Mouse (Mus musculus): ENCODE measurements around the gene Eps8l1.

The Eps8l1 gene

DNA sequence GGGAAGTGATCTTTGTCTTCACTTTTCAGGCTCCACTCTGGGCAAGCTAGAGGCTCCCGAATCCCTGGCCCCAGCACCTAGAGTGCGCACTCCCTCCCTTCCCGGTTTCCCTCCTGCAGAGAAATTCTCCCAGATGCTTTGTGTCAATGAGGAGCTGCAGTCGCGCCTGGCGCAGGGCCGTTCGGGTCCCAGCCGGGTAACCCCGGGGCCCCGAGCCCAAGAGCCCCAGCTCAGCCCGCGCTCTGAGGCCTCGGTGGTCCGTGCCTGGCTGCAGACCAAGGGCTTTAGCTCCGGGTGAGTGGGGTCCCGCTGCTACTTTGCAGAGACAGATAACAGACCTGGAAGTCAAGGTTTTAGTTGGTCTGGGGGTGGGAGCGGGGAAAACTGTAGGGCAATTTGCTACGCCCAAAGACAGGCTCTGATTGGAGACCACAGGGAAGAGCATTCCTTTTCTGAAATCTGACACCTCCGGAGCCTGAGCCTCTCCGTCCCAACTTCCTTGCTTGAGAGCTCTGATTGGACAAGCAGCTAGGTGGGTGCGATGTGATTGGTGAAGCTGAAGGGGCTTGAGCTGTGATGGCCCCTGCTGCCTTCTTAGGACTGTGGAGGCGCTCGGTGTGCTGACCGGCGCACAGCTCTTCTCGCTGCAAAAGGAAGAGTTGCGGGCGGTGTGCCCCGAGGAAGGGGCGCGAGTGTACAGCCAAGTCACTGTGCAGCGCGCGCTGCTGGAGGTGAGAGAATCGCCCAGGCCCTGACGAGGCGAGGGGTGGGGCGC is 17.7 kb downstream of the Eps8l1 start:
- peak; percentile 79 for DNase-seq (ENCODE audit: low read depth, low spot score)

GRCm38 (mm10) chr7:4478796-4479291 is 18.4 kb downstream of the Eps8l1 start:
- DNase-seq (ENCODE audit: low read depth, low spot score): no peak

- DNase-seq (ENCODE audit: low read depth, low spot score): no peak
These were observed 19.2 kb downstream of the Eps8l1 start for GRCm38 (mm10) chr7:4479674-4480073.

DNA sequence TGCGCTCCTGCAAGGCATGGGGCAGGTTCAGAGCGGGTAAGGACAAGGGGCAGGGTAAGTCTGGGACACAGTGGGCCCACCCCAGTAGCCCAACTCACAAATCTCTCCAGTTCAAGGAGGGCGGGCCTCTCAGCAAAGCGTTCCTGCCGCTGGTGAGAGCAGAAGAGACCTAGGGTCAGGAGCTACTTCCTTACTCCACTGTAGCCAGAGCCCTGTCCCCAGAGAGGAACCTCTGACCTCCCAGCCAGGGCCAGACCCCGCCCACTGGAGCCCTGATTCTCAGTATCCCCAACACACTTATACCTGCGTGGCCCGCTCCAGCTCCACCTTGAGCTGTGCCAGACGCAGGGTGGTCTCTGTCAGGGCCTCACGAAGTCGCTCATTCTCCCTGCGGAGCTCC is 21.8 kb downstream of the Eps8l1 start:
- DNase-seq (ENCODE audit: low read depth, low spot score): no peak

- DNase-seq (ENCODE audit: low read depth, low spot score): no peak
These were observed 30.8 kb downstream of the Eps8l1 start for GRCm38 (mm10) chr7:4491308-4491707.

DNA sequence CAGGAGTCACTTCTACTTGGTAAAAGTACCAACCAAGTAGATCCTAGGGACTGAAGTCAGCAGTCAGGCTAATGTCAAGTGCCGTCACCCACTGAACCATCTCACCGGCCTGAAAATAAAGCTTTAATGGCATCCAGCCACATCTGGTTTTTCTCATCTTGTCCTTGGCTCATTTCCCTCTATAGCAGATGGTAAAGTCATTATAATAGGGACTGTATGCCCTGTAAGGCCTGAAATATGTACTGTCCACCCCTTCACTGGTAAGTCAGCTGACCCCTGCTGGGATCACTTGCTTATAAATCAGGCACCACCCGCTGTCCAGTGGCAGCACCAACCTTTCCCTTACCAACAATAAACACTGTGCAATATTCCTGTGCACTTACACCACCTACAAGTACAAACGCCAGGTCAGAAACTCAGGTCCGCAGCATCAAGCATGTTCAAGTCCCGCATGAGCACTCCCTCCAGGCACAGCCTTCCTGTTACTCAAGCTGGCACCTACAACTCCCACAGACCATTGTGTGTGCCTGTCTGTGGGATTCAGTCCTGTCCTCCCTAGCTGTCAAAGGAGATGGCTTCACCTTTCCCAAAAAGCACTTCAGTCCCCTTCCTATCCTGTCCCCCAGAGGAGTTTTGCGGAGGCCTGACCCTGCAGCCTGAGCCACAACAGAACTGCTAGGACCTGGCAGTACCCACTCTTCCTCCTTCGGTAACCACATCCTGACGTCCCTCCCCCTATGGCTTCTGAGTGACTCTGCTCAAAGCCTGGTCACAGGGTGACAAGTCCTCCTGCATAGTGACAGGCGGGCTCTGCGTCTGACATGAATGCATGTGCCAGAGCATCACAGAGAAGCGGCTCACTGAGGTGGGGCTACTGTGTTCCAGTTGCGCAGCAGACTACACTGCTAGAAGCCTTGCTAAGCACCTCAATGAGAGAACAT is 32.1 kb downstream of the Eps8l1 start:
- DNase-seq (ENCODE audit: low read depth, low spot score): no peak

GRCm38 (mm10) chr7:4493991-4494390 is 33.5 kb downstream of the Eps8l1 start:
- no peak for DNase-seq (ENCODE audit: low read depth, low spot score)

GRCm38 (mm10) chr7:4496468-4496867 is 36.0 kb downstream of the Eps8l1 start:
- no peak for DNase-seq (ENCODE audit: low read depth, low spot score)

- DNase-seq (ENCODE audit: low read depth, low spot score): no peak
These were observed 36.9 kb downstream of the Eps8l1 start for GRCm38 (mm10) chr7:4497271-4497903.

GRCm38 (mm10) chr7:4498251-4498650 is 37.8 kb downstream of the Eps8l1 start:
- no peak for DNase-seq (ENCODE audit: low read depth, low spot score)

GRCm38 (mm10) chr7:4499034-4499433 is 38.6 kb downstream of the Eps8l1 start:
- DNase-seq (ENCODE audit: low read depth, low spot score): no peak

- DNase-seq (ENCODE audit: low read depth, low spot score): no peak
These were observed 40.5 kb downstream of the Eps8l1 start for GRCm38 (mm10) chr7:4500892-4501471.

- DNase-seq (ENCODE audit: low read depth, low spot score): peak; percentile 73
These were observed 41.3 kb downstream of the Eps8l1 start, which contains the start of gene Ppp1r12c for GRCm38 (mm10) chr7:4501558-4502397. Gene Ppp1r12c, minus strand, starts transcription at chr7:4501680.

DNA sequence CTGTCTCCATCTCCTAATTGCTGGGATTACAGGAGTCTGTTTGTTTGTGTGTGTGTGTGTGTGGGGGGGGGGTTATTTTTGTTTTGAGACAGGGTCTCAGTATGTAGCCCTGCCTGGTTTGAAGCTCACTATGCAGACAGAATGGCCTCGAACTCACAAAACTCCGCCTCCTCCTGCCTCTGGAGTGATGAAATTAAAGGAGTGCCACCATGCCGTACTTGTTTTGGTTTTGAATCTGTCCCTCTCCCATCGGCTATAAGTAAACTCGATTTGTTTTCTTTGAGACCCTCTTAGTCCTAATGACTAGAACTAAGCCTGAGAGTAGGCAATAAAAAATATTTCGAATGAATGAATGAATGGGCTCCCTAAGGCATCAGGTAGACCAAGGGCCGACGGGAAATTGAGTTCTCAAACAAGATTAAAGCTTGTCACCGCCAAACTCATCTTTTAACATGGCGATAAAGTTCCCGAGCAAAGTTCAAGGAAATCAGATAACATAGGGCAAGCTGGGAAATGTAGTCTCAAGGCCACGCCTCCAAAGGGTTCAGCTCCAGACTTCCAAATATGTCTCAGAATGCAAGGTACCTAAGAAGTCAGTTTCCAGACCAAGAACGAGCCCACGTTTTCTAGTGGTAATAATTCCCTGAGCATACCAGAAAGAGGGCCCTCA is 42.1 kb downstream of the Eps8l1 start:
- no peak for DNase-seq (ENCODE audit: low read depth, low spot score)

- no peak for DNase-seq (ENCODE audit: low read depth, low spot score)
These were observed 42.6 kb downstream of the Eps8l1 start for GRCm38 (mm10) chr7:4503100-4503499.

- no peak for DNase-seq (ENCODE audit: low read depth, low spot score)
These were observed 43.4 kb downstream of the Eps8l1 start for GRCm38 (mm10) chr7:4503858-4504257.

- no peak for DNase-seq (ENCODE audit: low read depth, low spot score)
These were observed 44.4 kb downstream of the Eps8l1 start for GRCm38 (mm10) chr7:4504646-4505435.

GRCm38 (mm10) chr7:4507220-4507619 is 46.7 kb downstream of the Eps8l1 start:
- no peak for DNase-seq (ENCODE audit: low read depth, low spot score)

DNA sequence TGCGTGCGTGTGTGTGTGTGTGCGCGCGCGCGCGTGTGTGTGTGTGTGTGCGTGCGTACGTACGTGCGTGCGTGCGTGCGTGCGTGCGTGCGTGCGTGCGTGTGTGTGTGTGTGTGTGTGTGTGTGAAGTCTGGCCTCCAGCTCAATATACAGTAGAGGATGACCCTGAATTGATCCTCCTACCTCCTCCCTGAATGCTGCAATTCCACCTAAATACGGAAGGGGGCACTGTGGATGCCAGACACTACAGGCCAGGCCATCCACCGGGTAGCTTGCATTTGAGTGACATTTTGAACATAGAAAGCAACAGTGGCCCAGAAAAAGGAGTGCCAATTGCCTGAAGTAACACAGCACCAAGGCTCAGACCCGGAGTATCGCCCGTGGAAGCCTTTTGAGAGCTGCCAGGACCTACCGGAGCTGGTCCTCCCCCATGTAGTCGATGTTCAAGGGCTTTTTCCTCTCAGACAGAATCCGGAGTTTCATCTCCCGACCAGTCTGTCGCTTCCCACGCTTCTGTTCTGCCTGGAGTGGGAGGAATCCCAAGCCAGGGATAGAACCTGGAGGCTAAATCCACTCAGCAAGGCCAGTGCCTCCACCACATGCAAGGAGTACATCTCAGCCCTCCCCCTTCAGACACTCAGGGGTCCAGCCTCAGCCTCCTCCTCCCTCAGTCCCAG is 47.7 kb downstream of the Eps8l1 start:
- DNase-seq (ENCODE audit: low read depth, low spot score): no peak
